16 mouse cellular contexts compared by ENCODE assay signal in genomic region chr14:105779760-105780159, GRCm38 (mm10).
DNase-seq lines count a peak whose midpoint lies in the region; ATAC-seq lines count a peak whose summit lies in the region.
"Had no signal": no experiment of that assay in that cellular context is flagged by ENCODE, and none has a peak within 500 bp of the region (broad histone marks: within the 10 kb centered on the region; RNA-seq: fewer than 3 reads in every experiment).

No protein-coding gene starts in this region.

- H3K27ac ChIP-seq in lung, embryonic 16.5 days (ENCODE audit: low read length) = no peak overlapping the region
- H3K27ac ChIP-seq: embryonic facial prominence, embryonic 13.5 days; forebrain, embryonic 12.5 days; hindbrain, embryonic 13.5 days; hindbrain, postnatal 0 days had no signal

- H3K9me3 ChIP-seq in lung, embryonic 16.5 days (ENCODE audit: control insufficient read depth, low read length) = no peaks in the 10 kb centered on the region
- H3K9me3 ChIP-seq: embryonic facial prominence, embryonic 13.5 days; forebrain, embryonic 12.5 days; heart, embryonic 15.5 days; hindbrain, embryonic 13.5 days had no signal

- ATAC-seq in cerebellum, adult (ENCODE audit: insufficient number of reproducible peaks, low FRiP score, low TSS enrichment) = peak; percentile 53
- ATAC-seq in frontal cortex, adult (ENCODE audit: low TSS enrichment) = peak; percentile 43
- ATAC-seq in lung, embryonic 16.5 days (ENCODE audit: low read depth) = peak; percentile 54
- ATAC-seq: CD4-positive, CD25-positive, alpha-beta regulatory T cell, adult 4 months; hindbrain, postnatal 0 days had no signal

- H3K4me1 ChIP-seq in lung, embryonic 16.5 days (replicated peaks; ENCODE audit: control insufficient read depth, insufficient read depth, low read length) = peaks cover 5% of the 10 kb centered on the region; the same call in 1 of the 2 replicates
- H3K4me1 ChIP-seq: embryonic facial prominence, embryonic 13.5 days; forebrain, embryonic 12.5 days; heart, embryonic 15.5 days; hindbrain, embryonic 13.5 days had no signal

- no peak overlapping the region for H3K9ac ChIP-seq in lung, embryonic 16.5 days (ENCODE audit: low read length)
- H3K9ac ChIP-seq: embryonic facial prominence, embryonic 13.5 days; forebrain, embryonic 12.5 days; heart, embryonic 15.5 days; hindbrain, embryonic 13.5 days had no signal

- H3K4me3 ChIP-seq in lung, embryonic 16.5 days (ENCODE audit: low read length) = no peak overlapping the region
- H3K4me3 ChIP-seq: embryonic facial prominence, embryonic 13.5 days; forebrain, embryonic 12.5 days; heart, adult 2 months; heart, embryonic 15.5 days; hindbrain, embryonic 13.5 days had no signal

- H3K27me3 ChIP-seq in lung, embryonic 16.5 days (ENCODE audit: control insufficient read depth, insufficient read depth, low read depth, low read length) = no peaks in the 10 kb centered on the region
- H3K27me3 ChIP-seq: embryonic facial prominence, embryonic 13.5 days; forebrain, embryonic 12.5 days; heart, embryonic 15.5 days; hindbrain, embryonic 13.5 days had no signal

- no peaks in the 10 kb centered on the region for H3K36me3 ChIP-seq in lung, embryonic 16.5 days (ENCODE audit: control insufficient read depth, insufficient read depth, low read length)
- H3K36me3 ChIP-seq: embryonic facial prominence, embryonic 13.5 days; forebrain, embryonic 12.5 days; heart, embryonic 15.5 days; hindbrain, embryonic 13.5 days had no signal

- no peak for DNase-seq in cerebellum, postnatal 4 days (ENCODE audit: low spot score in 2 of 2)
- DNase-seq in frontal cortex, postnatal 25 days (ENCODE audit: low spot score in 2 of 2) = no peak
- DNase-seq in lung, postnatal 10 days = no peak
- no peak for DNase-seq in embryo, embryonic 11 days
- DNase-seq: B cell, adult 2 months had no signal

- 46% methylated on average over 3 of the region's 3 CpGs for WGBS in lung, embryonic 16.5 days

- no peak overlapping the region for H3K4me2 ChIP-seq in lung, embryonic 16.5 days (ENCODE audit: low read depth, low read length)
- H3K4me2 ChIP-seq: embryonic facial prominence, embryonic 13.5 days; forebrain, embryonic 12.5 days; heart, embryonic 11.5 days; heart, embryonic 15.5 days; hindbrain, embryonic 13.5 days had no signal
